Mouse (Mus musculus): ENCODE data around the gene Wdr26. TPM values are rescaled to one million over a fixed set of nuclear protein-coding genes. Genes with fewer than 3 reads are reported as not detected.

The Wdr26 gene
- 144 and 146 TPM in 2 replicates for polyA plus RNA-seq (2011; ENCODE audit: insufficient read length, low read depth, missing spikeins)

- peak within 1 kb of the TSS; percentile 22 for H3K27ac ChIP-seq (ENCODE audit: insufficient read depth, low read length)
- peak within 1 kb of the TSS; percentile 89 for H3K4me3 ChIP-seq (ENCODE audit: insufficient read depth, low read length)
- peaks cover 4% of the 10 kb centered on the region for H3K4me1 ChIP-seq (ENCODE audit: control insufficient read depth, insufficient read depth, low read length)
- peak; percentile 76 for TF ChIP-seq POLR2A (IDR thresholded peaks at IDR 0.05; ENCODE audit: low read depth, low read length)
- no peak for TF ChIP-seq CTCF (IDR thresholded peaks at IDR 0.05; ENCODE audit: borderline replicate concordance, insufficient read depth, low read length)
Measured at GRCm38 (mm10) chr1:181211920-181212633, at the start of gene Wdr26. Gene Wdr26, minus strand, starts transcription at chr1:181212001.

- H3K27ac ChIP-seq (ENCODE audit: insufficient read depth, low read length) = no peak overlapping the region
- TF ChIP-seq POLR2A (IDR thresholded peaks at IDR 0.05; ENCODE audit: low read depth, low read length) (no peak), CTCF (IDR thresholded peaks at IDR 0.05; ENCODE audit: borderline replicate concordance, insufficient read depth, low read length) (no peak)
- no peak overlapping the region for H3K4me3 ChIP-seq (ENCODE audit: insufficient read depth, low read length)
- H3K4me1 ChIP-seq (ENCODE audit: control insufficient read depth, insufficient read depth, low read length) = peaks cover 3% of the 10 kb centered on the region; the same call in 1 of the 2 replicates
Measured at GRCm38 (mm10) chr1:181260949-181261696, 49.3 kb upstream of the Wdr26 start.

GRCm38 (mm10) chr1:181260422-181260821 lies 48.6 kb upstream of the Wdr26 start:
- TF ChIP-seq CTCF (IDR thresholded peaks at IDR 0.05; ENCODE audit: borderline replicate concordance, insufficient read depth, low read length) (no peak), POLR2A (IDR thresholded peaks at IDR 0.05; ENCODE audit: low read depth, low read length) (no peak)
- Histone ChIP-seq H3K4me1 (ENCODE audit: control insufficient read depth, insufficient read depth, low read length) (peaks cover 3% of the 10 kb centered on the region; the same call in 1 of the 2 replicates), H3K4me3 (ENCODE audit: insufficient read depth, low read length) (no peak overlapping the region), H3K27ac (ENCODE audit: insufficient read depth, low read length) (no peak overlapping the region)

GRCm38 (mm10) chr1:181259626-181260410 lies 48.0 kb upstream of the Wdr26 start:
- Histone ChIP-seq H3K4me3 (ENCODE audit: insufficient read depth, low read length) (no peak overlapping the region), H3K27ac (ENCODE audit: insufficient read depth, low read length) (no peak overlapping the region), H3K4me1 (ENCODE audit: control insufficient read depth, insufficient read depth, low read length) (peaks cover 3% of the 10 kb centered on the region; the same call in 1 of the 2 replicates)
- no peak for TF ChIP-seq POLR2A (IDR thresholded peaks at IDR 0.05; ENCODE audit: low read depth, low read length)
- TF ChIP-seq CTCF (IDR thresholded peaks at IDR 0.05; ENCODE audit: borderline replicate concordance, insufficient read depth, low read length) = no peak

- H3K4me3 ChIP-seq (ENCODE audit: insufficient read depth, low read length) = no peak overlapping the region
- peaks cover 3% of the 10 kb centered on the region; the same call in 1 of the 2 replicates for H3K4me1 ChIP-seq (ENCODE audit: control insufficient read depth, insufficient read depth, low read length)
- no peak overlapping the region for H3K27ac ChIP-seq (ENCODE audit: insufficient read depth, low read length)
- TF ChIP-seq CTCF (IDR thresholded peaks at IDR 0.05; ENCODE audit: borderline replicate concordance, insufficient read depth, low read length) = no peak
- TF ChIP-seq POLR2A (IDR thresholded peaks at IDR 0.05; ENCODE audit: low read depth, low read length) = no peak
Measured at GRCm38 (mm10) chr1:181259056-181259455, 47.3 kb upstream of the Wdr26 start.

GRCm38 (mm10) chr1:181258616-181259015 lies 46.8 kb upstream of the Wdr26 start:
- Histone ChIP-seq H3K4me1 (ENCODE audit: control insufficient read depth, insufficient read depth, low read length) (peaks cover 3% of the 10 kb centered on the region; the same call in 1 of the 2 replicates), H3K4me3 (ENCODE audit: insufficient read depth, low read length) (no peak overlapping the region), H3K27ac (ENCODE audit: insufficient read depth, low read length) (no peak overlapping the region)
- no peak for TF ChIP-seq CTCF (IDR thresholded peaks at IDR 0.05; ENCODE audit: borderline replicate concordance, insufficient read depth, low read length)
- no peak for TF ChIP-seq POLR2A (IDR thresholded peaks at IDR 0.05; ENCODE audit: low read depth, low read length)

- TF ChIP-seq CTCF (IDR thresholded peaks at IDR 0.05; ENCODE audit: borderline replicate concordance, insufficient read depth, low read length) (no peak), POLR2A (IDR thresholded peaks at IDR 0.05; ENCODE audit: low read depth, low read length) (no peak)
- H3K4me3 ChIP-seq (ENCODE audit: insufficient read depth, low read length) = no peak overlapping the region
- no peak overlapping the region for H3K27ac ChIP-seq (ENCODE audit: insufficient read depth, low read length)
- H3K4me1 ChIP-seq (ENCODE audit: control insufficient read depth, insufficient read depth, low read length) = peaks cover 3% of the 10 kb centered on the region; the same call in 1 of the 2 replicates
Measured at GRCm38 (mm10) chr1:181257585-181258555, 46.1 kb upstream of the Wdr26 start.

GRCm38 (mm10) chr1:181256689-181257584 lies 45.1 kb upstream of the Wdr26 start:
- Histone ChIP-seq H3K27ac (ENCODE audit: insufficient read depth, low read length) (peak overlapping the region; percentile 38), H3K4me3 (ENCODE audit: insufficient read depth, low read length) (no peak overlapping the region), H3K4me1 (ENCODE audit: control insufficient read depth, insufficient read depth, low read length) (peaks cover 3% of the 10 kb centered on the region; the same call in 1 of the 2 replicates)
- TF ChIP-seq CTCF (IDR thresholded peaks at IDR 0.05; ENCODE audit: borderline replicate concordance, insufficient read depth, low read length) (no peak), POLR2A (IDR thresholded peaks at IDR 0.05; ENCODE audit: low read depth, low read length) (peak; percentile 59)
